In the genomic region with DNA sequence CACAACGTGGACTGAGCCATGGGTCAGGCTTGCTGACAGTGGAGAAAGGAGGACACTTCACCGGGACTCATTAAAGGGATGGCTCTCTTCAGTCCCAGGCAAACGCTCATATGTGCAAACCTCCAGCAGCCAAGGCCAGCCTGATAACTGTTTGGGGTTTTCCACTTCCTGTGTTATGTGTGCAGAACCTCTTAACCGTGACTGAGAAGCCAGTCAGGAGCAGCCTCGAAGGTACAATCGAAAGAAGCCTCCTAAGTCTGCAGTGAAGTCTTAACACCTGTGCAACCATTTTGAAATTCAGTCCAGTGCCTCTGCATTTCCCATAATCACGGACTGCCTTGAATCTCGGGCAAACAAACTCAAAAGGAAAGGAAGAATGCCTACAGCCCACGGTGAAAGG, we compare ENCODE assay signal across 9 mouse cellular contexts. TPM values are rescaled to one million over a fixed set of nuclear protein-coding genes. Genes with fewer than 3 reads are reported as not detected.
DNase-seq lines count a peak whose midpoint lies in the region; ATAC-seq and TF ChIP-seq lines count a peak whose summit lies in the region.
"Had no signal": no experiment of that assay in that cellular context is flagged by ENCODE, and none has a peak within 500 bp of the region (broad histone marks: within the 10 kb centered on the region; RNA-seq: fewer than 3 reads in every experiment).

No protein-coding gene starts in this region.

- no peak for DNase-seq in heart, postnatal 4 days
- DNase-seq in CD4-positive helper T cell, adult 2 months (ENCODE audit: low read depth, low spot score), result peak; percentile 70
- DNase-seq in liver, postnatal 0 days, result no peak
- DNase-seq in right cerebral cortex, postnatal 14 days, result no peak
- no peak for DNase-seq in testis, postnatal 14 days (ENCODE audit: low spot score)
- DNase-seq in urinary bladder, adult 18-20 months (ENCODE audit: low spot score in 2 of 2), result no peak
- DNase-seq: gastrocnemius, postnatal 14 days had no signal

- H3K36me3 ChIP-seq in heart, embryonic 14.5 days (ENCODE audit: control insufficient read depth, insufficient read depth, low read length), result no peaks in the 10 kb centered on the region
- 0 out of 2 replicates have a peak, but pooled peaks cover 3% of the 10 kb centered on the region for H3K36me3 ChIP-seq in liver, postnatal 0 days (replicated peaks; ENCODE audit: insufficient read depth, low read length)

- WGBS in heart, embryonic 14.5 days, result 28% methylated on average over 9 of the region's 9 CpGs
- 10% methylated on average over 9 of the region's 9 CpGs for WGBS in liver, postnatal 0 days (ENCODE audit: insufficient replicate concordance)

- ATAC-seq in heart, embryonic 14.5 days (ENCODE audit: insufficient number of reproducible peaks, insufficient read depth, low FRiP score, low read depth), result no peak
- peak; percentile 27 for ATAC-seq in common myeloid progenitor, adult 5-6 weeks (replicated peaks; ENCODE audit: low read depth, poor library complexity, severe bottlenecking)
- no peak for ATAC-seq in liver, postnatal 0 days

- H3K27ac ChIP-seq in heart, embryonic 14.5 days (replicated peaks in 1 of 2; ENCODE audit: control insufficient read depth in 1 of 2, insufficient read depth in 1 of 2, low read depth in 2 of 2, low read length in 2 of 2), result no peak overlapping the region
- peak overlapping the region; percentile 41 for H3K27ac ChIP-seq in liver, postnatal 0 days (ENCODE audit: low read depth)

- H3K9ac ChIP-seq in heart, embryonic 14.5 days (ENCODE audit: low read length), result peak overlapping the region; percentile 21; the same call in 1 of the 2 replicates
- no peak overlapping the region for H3K9ac ChIP-seq in liver, postnatal 0 days (replicated peaks)

- no peak for TF ChIP-seq EP300 in liver, postnatal 0 days (IDR thresholded peaks at IDR 0.05; ENCODE audit: low read depth)

- no peaks in the 10 kb centered on the region for H3K27me3 ChIP-seq in heart, embryonic 14.5 days (ENCODE audit: control insufficient read depth, insufficient read depth, low read length)
- peaks cover 5% of the 10 kb centered on the region for H3K27me3 ChIP-seq in liver, postnatal 0 days (ENCODE audit: insufficient read depth, low read length)

- H3K4me2 ChIP-seq in heart, embryonic 14.5 days (ENCODE audit: low read length), result peak overlapping the region; percentile 76
- peak overlapping the region; percentile 99 for H3K4me2 ChIP-seq in liver, postnatal 0 days (ENCODE audit: low read depth, low read length)

- no peak for TF ChIP-seq CTCF in liver, postnatal 0 days (IDR thresholded peaks at IDR 0.05; ENCODE audit: low read depth)

- no peaks in the 10 kb centered on the region for H3K9me3 ChIP-seq in heart, embryonic 14.5 days (ENCODE audit: control insufficient read depth, low read length)
- H3K9me3 ChIP-seq in liver, postnatal 0 days (ENCODE audit: low read length), result no peaks in the 10 kb centered on the region

- H3K4me1 ChIP-seq in heart, embryonic 14.5 days (ENCODE audit: control insufficient read depth in 2 of 2, insufficient read depth in 2 of 2, low read length in 2 of 2), result peaks cover 36 to 57% of the 10 kb centered on the region in 2 experiments
- peaks cover 45% of the 10 kb centered on the region for H3K4me1 ChIP-seq in liver, postnatal 0 days (ENCODE audit: insufficient read depth)

- H3K4me3 ChIP-seq in heart, embryonic 14.5 days (ENCODE audit: control insufficient read depth in 1 of 2, insufficient read depth in 1 of 2, low read depth in 1 of 2, low read length in 2 of 2), result peak overlapping the region in 1 of 2 experiments; percentile 8; a peak in 1 of 4 replicates
- peak overlapping the region; percentile 76 for H3K4me3 ChIP-seq in liver, postnatal 0 days (ENCODE audit: low read depth, low read length)

RNA-seq across cellular contexts. Expression of a gene that starts 3.1 kb away (rescaled TPM):
- polyA plus RNA-seq in heart, embryonic 14.5 days (2014; fragmentation: Nextera tagmentation; extraction: Ambion mirVana), result 1.3 TPM in 2 replicates
- total RNA-seq in heart, postnatal 4 days (2021), result 10 to 100 TPM; 20.6 to 24.8 TPM
- 7.4 and 11.2 TPM in 2 replicates for total RNA-seq in common myeloid progenitor, adult 5-6 weeks (2017)
- polyA plus RNA-seq in liver, postnatal 0 days (2015; fragmentation: Nextera tagmentation; extraction: Ambion mirVana), result 0.58 and 0.81 TPM in 2 replicates
